Mouse (Mus musculus): ENCODE measurements around the gene Gm45234.

DNA sequence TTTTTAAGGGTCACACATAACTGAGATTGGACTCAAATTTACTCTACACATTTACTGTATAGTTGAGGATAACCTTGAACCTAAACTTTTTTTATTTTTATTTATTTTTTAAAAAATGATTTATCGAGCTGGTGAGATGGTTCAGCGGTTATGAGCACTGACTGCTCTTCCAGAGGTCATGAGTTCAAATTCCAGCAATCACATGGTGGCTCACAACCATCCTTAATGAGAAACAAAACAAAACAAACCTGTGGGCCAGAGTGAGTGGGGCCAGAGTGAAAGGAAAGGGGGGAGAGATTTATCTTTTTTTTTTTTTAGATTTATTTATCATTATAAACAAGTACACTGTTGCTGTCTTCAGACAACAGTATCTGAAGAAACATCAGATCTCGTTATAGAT lies 36.1 kb upstream of the Gm45234 start:
- TF ChIP-seq POLR2A (IDR thresholded peaks at IDR 0.05; ENCODE audit: borderline replicate concordance, control insufficient read depth, low read depth, low read length) (no peak), CTCF (IDR thresholded peaks at IDR 0.05; ENCODE audit: control insufficient read depth, insufficient read depth, low read length) (no peak)

Measured in bone marrow, adult 2 months (tissue).